Mouse (Mus musculus): Measurements from ENCODE around the gene Gm17349.

GRCm38 (mm10) chr15:99664600-99665451 is 40.5 kb downstream of the Gm17349 start:
- no peak for TF ChIP-seq POLR2A (IDR thresholded peaks at IDR 0.05; ENCODE audit: low read depth, low read length)
- no peak for TF ChIP-seq CTCF (IDR thresholded peaks at IDR 0.05; ENCODE audit: extremely low read depth, insufficient read depth, insufficient read length, insufficient replicate concordance)

Measured in spleen, adult 2 months (tissue).